Mouse (Mus musculus) A20 (cell line): ENCODE data around the gene Xpc.
A peak's percentile ranks its signal among the peaks of the same experiment; 100 is the strongest.
"Not testable (repeated sequence)": the region's sequence is repeated elsewhere in the genome, so short reads cannot be mapped to it uniquely, and the experiment has no call there.

ENCODE experiments used
- DNase-seq: peaks from one replicate; pipeline ENCODE4 v3.0.0-alpha.2; 2011; ENCODE audit warnings: low read depth, low spot score

Gene Xpc

DNA sequence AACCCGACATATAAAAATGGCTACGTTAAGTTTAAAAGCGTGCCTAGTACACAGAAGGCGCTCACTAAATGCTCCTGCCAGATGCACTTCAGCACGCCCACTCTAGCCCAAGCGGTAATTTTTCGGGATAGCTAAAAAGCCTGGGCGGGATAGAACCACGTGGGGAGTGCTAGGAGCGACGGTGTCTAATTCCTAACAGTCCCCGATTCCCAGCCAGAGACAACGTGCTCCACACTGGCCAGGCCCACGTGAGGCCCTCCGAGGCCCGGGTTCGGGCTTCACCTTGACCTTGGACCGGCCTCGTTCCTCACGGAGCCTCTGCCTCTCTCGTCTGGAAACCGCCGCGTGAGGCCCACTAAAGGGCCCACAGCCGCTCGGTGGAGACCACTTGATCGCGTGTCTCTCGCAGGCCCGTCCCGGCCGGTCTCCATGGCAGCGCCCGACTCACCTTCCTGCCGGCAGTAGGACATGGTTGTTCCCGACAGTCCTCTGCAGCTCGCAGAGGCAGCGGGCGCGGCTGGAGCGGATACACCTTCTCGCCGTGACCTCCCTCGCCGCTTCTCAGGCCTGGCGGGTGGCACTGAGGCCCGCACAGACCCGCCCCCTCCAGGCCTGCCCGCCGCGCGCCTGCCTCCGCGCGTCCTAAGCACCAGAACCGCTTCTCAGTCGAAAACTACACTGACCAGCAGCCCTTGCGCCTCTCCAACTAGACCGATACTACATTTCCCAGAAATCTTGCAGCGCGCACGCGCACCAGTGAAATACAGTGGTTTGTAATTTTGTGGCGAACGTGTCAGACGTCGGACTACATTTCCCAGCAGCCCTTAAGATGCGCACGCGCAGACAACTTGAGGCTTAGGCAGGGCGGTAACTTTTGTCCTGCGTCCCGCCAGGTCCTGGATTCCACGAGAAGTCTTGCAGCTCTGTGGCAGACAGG lies 42.6 kb downstream of the Xpc start, which contains the start of the genes Chchd4 and Tmem43:
TSS of gene Chchd4 (minus strand) at position 679 of the 937 bp plus-strand sequence.
TSS of gene Tmem43 (plus strand) at position 836 of the 937 bp plus-strand sequence.
- peak; percentile 98 for DNase-seq

DNA sequence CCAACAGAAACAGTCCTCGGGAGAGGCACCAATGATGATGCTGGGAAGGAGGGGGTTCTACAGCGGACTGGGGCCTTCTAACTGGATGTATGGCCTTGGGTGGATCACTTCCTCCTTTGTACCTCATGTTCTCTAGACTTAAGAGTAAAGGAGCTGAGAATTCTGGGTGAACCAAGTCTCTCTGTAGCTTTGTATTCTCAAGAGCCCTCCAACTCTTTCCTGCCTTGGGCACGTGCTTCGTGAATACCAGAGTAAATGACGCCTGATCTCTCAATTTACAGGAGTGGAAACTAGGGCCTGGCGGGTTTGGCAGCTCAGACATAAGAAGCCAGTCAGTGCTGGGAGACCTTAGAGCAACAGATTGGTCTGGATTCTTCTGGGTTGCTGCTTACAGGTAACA lies 43.4 kb downstream of the Xpc start:
- peak; percentile 85 for DNase-seq

DNA sequence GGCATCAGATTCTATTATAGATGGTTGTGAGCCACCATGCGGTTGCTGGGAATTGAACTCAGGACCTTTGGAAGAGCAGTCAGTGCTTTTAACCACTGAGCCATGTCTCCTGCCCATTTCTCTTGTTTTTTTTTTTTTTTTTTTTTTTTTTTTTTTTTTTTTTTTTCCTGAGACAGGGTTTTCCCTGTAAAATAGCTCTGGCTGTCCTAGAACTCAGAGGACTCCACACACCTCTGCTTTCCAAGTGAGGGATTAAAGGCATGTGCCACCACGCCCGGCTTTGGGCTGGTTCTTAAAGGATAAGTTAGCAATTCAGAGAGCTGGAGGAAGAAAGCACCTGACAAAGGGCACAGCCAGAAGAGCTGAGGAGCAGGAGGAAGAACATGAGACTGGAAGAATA lies 44.3 kb downstream of the Xpc start:
- not testable (repeated sequence) for DNase-seq

DNA sequence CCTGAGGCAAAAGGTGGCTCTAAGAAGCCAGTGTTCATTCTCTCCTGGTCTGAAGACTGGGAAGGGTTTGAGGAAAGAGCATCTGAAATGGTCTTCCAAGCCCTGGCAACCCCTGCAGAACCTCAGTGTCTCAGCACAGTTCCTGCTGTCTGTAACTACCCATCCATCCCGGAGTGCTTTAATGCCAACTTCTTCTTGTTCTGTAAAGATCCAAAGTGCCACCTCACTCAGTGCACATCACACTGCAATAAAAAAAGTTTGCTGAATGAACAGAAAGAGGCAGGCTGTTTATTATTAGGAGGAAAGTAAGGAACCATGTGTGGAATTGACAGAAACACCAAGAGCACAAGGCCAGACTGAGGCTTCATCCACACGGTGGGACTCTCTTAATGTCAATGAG lies 45.0 kb downstream of the Xpc start:
- no peak for DNase-seq

DNA sequence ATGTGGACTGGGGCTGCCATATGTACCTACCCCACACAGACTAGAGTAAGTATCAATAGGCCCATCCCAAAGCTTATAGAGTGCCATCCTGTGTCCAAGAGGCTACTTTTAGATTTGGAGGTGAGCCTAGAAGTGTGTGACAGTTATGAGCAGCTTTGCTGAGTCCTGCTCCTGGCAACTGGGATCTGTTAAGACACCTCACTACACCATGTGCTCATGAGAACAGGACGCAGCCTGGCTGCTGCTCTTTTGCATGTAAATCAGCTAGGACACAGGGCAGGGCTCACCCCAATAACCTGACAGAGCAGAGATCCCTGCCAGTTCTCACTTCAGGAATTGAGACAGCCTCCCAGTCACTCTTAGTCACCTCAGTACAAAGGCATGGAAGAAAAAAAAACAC lies 48.6 kb downstream of the Xpc start:
- no peak for DNase-seq

DNA sequence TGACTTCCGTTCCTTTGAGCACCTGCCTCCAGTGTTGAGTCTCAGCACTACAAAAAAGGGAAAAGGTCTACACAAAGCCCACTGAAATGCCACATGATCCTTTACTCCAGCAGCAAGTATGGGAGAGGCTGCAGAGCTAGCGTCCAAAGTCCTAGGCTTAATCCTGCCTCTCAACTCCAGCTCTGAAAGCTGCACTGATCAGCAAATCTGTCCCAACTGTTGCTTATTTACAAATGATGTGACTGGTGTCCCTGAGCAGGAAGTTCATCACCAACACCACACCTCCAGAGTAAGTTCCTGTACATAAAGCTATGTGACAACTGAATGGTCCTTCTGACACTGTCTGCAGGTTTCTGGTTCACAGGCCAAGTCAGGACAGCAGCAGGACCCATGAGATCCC lies 49.9 kb downstream of the Xpc start:
- no peak for DNase-seq

DNA sequence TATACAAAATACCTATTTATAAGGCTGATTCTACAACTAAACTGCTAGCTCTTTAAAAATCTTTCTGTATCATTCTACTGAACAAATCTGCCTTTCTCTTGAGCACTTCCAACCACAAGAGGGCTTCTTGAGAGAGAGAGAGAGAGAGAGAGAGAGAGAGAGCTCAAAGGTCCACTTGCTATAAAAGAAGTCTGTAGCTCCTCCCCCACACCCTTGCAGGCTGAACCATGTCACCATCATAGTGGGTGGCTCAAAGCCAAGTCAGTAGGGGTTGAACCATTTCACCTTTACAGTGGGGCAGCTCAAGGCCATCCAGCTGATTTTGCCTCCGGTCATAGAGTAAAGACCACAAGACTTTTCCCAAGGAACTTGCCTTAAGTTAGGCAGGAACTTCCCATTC lies 56.2 kb downstream of the Xpc start:
- DNase-seq = peak; percentile 36

DNA sequence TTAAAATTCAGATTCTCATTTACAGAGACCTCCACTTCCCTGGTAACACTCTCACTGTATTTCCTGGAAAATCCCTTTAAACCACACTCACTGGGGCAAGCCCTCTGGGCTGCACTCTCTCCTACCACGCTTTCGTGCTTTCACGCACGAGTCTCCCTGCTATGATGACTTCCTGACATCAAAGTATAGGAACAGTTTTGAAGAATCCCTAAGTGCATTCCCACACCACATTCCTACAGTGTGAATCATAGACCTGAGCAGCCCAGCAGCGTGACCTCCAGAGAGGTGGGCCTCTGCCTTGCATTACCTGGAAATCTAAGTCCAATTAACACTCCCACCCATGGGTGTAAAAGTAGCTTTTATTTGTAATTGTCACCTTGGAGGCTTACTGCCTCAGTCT lies 61.1 kb downstream of the Xpc start:
- no peak for DNase-seq

DNA sequence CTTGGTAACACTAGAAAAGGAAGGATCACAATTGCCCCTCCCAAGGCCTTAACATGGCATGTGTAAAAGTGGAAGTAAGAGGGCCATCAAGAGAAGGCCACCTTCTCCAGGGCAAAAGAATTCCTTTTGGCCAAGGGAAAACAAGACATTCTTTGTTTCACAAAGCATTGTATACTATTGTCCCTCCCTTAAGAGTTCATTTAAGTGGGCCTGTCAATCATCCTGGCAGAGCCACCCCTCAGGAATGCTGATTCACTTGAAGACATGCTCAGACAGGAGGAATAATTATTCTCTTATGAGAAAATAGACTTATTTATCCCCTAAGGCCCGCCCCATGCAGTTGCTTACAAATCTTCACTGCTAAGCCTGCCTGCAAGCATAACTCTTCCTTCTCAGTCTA lies 63.6 kb downstream of the Xpc start:
- DNase-seq = no peak

DNA sequence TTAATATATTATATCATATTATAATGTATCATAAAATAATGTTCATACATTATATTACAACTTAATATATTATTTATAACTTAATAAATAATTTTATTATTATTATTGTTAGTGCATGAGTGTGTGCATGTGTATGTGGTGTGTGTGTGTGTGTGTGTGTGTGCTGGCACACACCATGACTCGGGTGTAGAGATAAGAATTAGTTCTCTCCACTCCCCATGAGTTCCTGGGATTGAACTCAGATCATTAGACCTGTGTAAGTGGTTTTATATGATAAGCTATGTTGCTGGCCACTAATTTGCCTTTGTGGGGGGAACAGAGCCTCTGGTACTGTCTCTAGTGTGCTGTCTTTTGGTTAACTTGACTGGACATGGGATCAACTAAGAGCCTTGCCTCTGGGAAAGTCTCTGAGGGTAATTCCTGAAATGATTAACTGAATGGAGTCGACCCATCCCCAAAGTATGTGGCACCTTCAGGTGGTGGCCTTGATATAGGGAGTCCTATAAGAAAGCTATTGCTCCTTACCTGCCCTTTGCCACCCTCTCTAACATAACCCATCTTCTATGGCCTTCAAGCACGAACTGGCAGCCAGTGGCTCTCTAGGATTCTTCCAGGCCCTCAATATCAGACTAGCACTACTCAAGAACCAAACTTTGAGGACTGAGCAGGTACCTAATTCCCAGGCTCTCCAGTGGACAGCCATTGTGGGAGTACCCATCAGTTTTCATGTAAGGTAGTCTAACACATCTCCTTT lies 66.0 kb downstream of the Xpc start:
- DNase-seq = no peak

DNA sequence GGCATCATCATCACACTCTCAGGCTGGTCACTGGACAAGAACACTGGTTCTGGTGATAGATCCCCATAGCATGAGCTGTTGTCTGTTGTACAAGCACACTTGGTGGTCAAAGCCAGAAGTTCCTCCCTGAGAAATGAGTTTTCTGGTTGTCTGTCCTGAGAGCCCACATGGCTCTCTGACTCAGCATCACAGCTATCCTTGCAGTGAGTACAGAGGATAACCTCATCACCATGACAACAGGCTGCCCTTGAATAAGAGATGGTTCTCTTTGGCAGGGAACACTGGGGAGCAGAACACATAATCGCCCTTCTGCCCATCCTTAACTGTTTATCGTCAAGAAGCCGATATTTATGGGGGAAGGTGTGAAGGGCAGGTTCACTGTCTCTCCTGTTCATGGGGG lies 70.4 kb downstream of the Xpc start:
- DNase-seq = no peak

DNA sequence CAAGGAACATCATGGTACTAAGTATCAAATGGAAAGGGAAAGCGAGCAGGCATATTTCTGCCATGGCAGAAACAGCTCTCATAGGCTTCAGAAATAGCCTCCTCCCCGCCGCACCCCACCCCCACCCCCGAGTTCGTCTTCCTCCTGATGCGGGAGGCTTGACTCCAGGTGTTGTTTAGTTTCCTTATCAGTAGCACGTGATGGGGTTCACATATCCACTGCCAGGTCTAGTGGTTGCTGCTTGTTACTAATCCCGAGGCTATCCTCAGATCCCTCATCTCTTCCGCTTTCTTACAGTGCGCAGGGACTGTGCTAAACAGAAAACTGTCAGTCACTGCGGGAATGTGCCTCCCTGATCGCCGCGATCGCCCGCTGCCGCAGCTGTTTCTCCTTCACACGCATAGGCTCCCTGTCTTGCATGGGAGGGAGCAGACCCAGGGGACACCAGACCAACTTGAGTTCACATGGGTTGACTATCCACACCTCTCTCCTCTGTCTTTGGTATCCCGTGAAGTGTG lies 74.5 kb downstream of the Xpc start:
- DNase-seq = no peak

DNA sequence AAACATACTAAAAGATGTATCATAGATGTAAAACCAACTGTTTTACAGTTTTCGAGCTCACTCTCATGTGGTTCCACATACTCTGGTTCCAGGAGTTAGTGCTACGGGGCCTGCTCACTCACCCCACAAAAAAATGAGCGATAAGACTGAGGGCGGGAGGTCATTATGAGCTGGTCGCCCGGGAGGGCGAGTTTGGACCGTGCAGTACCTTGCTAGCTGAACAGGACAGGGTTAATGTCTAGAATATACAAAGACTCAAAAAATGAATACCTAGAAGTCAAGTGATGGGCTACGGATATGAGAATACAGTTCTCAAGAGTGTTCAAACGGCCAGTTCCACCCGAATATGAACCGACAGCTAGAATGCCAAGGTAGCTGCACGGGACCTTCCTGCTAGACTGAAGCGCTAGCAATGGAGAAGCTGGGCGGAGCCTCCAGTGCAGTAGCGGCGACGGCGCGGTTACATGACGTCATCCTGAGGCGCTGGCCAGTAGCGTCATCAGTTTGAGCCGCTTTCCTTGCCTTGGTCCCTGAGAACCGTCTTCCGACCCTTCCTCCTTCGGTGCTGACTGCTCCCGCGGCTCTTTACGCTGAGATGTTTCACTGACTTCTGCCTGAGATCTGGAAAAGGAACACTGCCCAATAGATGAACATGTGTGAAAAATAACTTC lies 75.1 kb downstream of the Xpc start:
- peak; percentile 95 for DNase-seq
